Mouse (Mus musculus): ENCODE data around the gene Cpeb1. TPM values are rescaled to one million over a fixed set of nuclear protein-coding genes. Genes with fewer than 3 reads are reported as not detected.
A peak's percentile ranks its signal among the peaks of the same experiment; 100 is the strongest.

Cpeb1 gene
- total RNA-seq, 2 experiments from 2014 or later: not detected

DNA sequence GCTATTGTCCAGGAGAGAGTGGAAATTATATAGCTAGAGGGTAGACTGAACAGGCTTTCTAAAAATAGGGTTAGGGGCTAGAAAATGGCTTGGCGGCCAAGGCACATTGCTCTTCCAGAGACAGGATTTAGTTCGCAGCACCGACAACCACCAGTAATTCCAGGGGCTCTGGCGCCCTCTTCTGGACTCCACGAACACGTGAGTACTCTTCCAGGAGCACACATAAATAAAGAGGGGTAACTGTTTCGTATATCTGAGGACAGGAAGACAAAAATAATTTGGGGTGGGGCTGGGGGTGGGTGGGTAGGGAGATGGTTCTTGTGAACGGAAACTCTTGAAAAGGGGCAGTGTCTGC is 118.9 kb downstream of the Cpeb1 start:
- no peak for ATAC-seq (replicated peaks; ENCODE audit: low FRiP score, poor library complexity, severe bottlenecking)

DNA sequence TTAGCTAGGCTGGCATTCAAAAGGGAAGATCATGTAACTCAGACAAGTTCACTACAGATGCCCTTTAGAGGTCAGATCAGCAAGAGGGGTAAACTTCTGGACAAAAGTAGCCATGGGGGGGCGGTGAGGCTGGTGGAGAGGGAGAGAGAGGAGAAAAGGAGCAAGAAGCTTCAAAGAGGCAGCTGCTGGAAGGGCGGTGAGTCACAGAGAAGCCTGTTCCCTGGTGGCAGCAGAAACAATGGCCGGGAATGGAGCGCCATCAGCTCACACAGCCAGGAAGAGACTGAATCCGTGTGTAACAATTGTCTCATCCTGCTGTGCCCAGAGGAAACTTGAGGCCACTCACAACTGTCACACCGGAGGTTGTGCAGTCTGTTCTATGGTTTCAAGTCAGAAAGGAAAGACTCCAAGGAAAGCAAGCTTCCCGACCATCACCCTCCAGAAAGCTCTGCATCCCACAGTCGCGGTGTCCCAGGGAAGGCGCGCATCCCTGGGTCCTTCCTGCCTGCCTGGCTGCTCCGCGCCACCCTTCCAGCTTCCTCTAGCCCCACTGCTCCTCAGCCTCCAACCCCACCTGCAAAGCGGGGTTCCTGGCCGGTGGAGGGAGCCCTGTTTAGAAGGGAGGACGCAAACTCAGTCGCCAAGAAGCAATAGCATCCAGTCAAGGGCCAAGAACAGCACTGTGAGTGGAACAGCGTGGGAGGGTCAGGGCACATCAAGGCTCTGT is 119.4 kb downstream of the Cpeb1 start:
- ATAC-seq (replicated peaks; ENCODE audit: low FRiP score, poor library complexity, severe bottlenecking): no peak

DNA sequence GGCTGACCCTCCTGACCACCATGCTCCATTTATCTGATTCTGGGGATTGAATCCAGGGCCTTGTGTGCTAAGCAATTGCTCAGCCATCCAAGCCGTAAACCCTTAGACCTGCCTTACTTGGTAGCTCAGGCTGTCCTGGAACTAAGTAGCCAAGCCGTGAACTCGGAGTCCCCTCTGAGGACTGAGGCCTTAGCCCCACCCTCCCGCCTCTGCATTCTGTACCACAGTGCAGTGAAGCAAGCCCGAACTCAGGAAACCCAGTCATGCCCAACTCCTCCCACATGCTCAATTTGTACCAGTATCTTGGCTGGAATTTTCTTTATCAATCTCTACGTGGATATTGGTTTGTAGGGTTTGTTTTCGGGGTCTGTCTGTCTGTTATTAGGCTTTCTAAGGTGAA is 123.4 kb downstream of the Cpeb1 start:
- ATAC-seq (replicated peaks; ENCODE audit: low FRiP score, poor library complexity, severe bottlenecking): no peak

DNA sequence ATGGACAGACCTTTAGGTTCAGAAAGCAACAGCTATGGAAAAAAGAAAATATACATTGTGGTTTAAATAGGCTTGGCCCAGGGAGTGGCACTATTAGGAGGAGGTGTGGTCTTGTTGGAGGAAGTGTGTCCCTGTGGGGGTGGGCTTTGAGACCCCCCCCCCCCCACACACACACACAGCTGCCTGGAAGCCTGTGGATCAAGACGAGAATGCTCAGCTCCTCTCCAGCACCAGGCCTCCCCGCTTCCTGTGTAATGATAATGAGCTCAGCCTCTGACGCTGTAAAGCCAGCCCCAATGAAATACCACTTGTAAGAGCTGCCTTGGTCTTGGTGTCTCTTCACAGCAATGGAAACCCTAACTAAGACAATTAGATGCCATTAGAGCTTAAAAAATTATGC is 124.5 kb downstream of the Cpeb1 start:
- no peak for ATAC-seq (replicated peaks; ENCODE audit: low FRiP score, poor library complexity, severe bottlenecking)

GRCm38 (mm10) chr7:81327661-81328060 is 127.6 kb downstream of the Cpeb1 start:
- ATAC-seq (replicated peaks; ENCODE audit: low FRiP score, poor library complexity, severe bottlenecking): no peak

DNA sequence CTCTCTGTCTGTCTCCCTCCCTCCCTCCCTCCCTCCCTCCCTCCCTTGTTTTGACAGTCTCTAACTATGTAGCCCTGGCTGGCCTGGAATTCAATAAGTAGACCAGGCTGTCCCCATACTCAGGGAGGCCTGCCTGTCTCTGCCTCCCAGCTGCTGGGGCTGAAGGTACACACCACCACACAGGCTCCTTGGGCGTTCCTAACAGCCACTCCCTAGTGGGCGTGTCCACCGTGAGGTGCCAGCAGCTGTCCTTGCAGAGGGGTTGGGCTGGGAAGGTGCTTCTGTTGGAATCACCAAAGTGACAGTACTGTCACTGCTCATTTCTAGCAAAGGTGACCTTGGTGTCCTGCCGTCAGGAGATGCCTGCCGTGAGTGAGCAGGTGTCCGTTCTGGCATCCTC is 128.4 kb downstream of the Cpeb1 start:
- peak; percentile 72; the same call in 1 of the 2 replicates for ATAC-seq (replicated peaks; ENCODE audit: low FRiP score, poor library complexity, severe bottlenecking)

- no peak for ATAC-seq (replicated peaks; ENCODE audit: low FRiP score, poor library complexity, severe bottlenecking)
Observed at GRCm38 (mm10) chr7:81326043-81326442, 129.2 kb downstream of the Cpeb1 start.

- ATAC-seq (replicated peaks; ENCODE audit: low FRiP score, poor library complexity, severe bottlenecking): no peak
Observed at GRCm38 (mm10) chr7:81321776-81322175, 133.5 kb downstream of the Cpeb1 start.

- ATAC-seq (replicated peaks; ENCODE audit: low FRiP score, poor library complexity, severe bottlenecking): no peak
Observed at GRCm38 (mm10) chr7:81319749-81320148, 135.5 kb downstream of the Cpeb1 start.

GRCm38 (mm10) chr7:81315583-81315982 is 139.7 kb downstream of the Cpeb1 start:
- ATAC-seq (replicated peaks; ENCODE audit: low FRiP score, poor library complexity, severe bottlenecking): no peak

DNA sequence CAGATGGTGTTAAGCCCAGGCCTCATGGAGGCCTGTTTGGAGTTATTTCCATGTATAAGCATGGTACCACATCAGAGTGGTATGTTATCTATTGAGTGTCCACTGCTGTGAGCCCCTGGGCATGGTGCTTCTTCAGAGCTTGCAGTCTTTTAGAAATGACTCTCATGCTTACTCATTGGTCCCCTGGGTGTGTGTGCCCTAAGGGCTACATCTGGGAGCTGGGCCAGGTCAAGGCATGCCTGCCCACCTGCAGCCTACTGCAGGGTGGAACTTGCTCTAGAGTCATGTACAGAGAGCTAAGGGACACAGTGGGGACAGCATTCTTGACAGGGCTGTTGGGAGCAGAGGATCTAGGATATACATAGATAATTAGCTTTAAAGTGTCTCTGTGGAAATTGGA is 143.7 kb downstream of the Cpeb1 start:
- ATAC-seq (replicated peaks; ENCODE audit: low FRiP score, poor library complexity, severe bottlenecking): no peak

- no peak for ATAC-seq (replicated peaks; ENCODE audit: low FRiP score, poor library complexity, severe bottlenecking)
Observed at GRCm38 (mm10) chr7:81311130-81311529, 144.1 kb downstream of the Cpeb1 start.

DNA sequence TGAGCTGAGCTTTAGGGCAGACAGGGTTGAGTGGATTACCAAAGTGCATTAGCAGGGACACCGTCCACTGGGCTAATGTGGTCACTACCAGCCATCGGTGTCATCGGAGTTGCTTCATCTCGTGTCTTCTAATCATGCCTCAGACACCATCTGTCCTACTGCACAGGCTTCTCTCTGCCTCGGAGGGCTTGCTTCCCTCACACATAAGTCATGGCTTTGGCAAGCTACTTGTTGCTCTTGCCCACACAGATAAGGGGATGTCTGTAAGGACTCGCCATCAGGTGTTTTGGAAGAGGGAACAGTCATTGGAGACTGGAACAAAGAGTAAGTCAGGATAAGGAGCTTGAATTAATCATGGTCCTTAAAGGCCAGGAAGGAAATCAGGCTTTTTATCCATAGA is 146.0 kb downstream of the Cpeb1 start:
- ATAC-seq (replicated peaks; ENCODE audit: low FRiP score, poor library complexity, severe bottlenecking): no peak

GRCm38 (mm10) chr7:81307735-81308134 is 147.5 kb downstream of the Cpeb1 start:
- ATAC-seq (replicated peaks; ENCODE audit: low FRiP score, poor library complexity, severe bottlenecking): no peak

GRCm38 (mm10) chr7:81304675-81305074 is 150.6 kb downstream of the Cpeb1 start:
- ATAC-seq (replicated peaks; ENCODE audit: low FRiP score, poor library complexity, severe bottlenecking): no peak

DNA sequence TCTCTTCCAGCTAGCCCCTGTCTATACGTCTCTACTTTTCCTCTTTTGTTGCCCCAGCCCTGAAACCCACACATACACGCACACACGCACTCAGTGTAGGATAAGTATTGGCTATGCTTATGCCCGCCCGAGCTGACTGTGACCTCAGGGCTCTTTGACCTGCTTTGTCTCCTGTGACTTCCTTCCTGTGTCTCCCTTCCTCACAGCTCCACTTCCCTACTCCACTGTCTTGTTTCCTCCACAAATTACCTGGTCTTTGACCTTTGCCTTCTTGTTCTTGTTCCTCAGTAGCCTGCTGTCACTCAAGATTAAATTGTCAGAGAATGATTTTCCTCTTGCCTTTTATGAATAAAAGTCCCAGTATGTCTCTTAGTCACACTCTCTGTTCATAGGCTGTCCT is 151.2 kb downstream of the Cpeb1 start:
- no peak for ATAC-seq (replicated peaks; ENCODE audit: low FRiP score, poor library complexity, severe bottlenecking)

DNA sequence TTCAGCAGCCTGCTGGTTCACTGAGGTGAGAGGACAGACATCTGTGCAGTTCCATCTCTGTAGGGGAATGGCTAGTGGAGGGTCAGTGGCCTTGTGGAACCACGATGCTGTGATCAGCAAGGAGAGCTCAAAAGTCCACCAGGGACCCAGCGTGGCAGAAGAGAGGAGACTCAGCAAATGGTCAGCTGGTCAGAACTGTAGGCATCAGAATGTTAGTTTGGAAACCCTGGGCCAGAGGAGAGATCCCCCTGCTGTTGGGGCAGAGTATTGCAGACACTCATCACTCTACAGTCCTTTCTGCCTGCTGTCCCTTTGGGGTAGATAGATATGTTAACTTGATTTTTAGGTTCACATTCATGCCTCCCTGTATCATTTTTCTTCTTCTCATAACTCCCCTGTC is 151.6 kb downstream of the Cpeb1 start:
- peak; percentile 70; the same call in 1 of the 2 replicates for ATAC-seq (replicated peaks; ENCODE audit: low FRiP score, poor library complexity, severe bottlenecking)

DNA sequence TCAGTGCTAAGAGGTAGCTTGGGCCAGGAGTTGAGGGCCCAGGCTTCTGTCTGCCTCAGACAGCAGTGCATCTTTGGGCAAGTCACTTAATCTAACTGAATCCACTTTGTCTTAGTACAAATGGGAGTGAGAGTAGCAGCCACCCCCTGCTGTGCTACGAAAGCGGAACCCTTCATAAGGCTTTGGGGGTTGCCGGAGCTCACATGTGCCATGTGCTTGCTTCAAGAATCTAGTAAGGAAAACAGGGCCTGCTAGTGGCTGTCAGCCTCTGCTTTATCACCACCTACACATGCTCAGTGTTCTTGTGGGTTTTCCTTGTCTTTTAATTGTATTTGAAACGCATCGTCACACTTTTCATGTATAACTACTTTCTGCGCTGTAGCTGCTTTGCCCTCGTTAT is 153.9 kb downstream of the Cpeb1 start:
- ATAC-seq (replicated peaks; ENCODE audit: low FRiP score, poor library complexity, severe bottlenecking): no peak

- ATAC-seq (replicated peaks; ENCODE audit: low FRiP score, poor library complexity, severe bottlenecking): no peak
Observed at GRCm38 (mm10) chr7:81298206-81298605, 157.1 kb downstream of the Cpeb1 start.
